In the genomic region with DNA sequence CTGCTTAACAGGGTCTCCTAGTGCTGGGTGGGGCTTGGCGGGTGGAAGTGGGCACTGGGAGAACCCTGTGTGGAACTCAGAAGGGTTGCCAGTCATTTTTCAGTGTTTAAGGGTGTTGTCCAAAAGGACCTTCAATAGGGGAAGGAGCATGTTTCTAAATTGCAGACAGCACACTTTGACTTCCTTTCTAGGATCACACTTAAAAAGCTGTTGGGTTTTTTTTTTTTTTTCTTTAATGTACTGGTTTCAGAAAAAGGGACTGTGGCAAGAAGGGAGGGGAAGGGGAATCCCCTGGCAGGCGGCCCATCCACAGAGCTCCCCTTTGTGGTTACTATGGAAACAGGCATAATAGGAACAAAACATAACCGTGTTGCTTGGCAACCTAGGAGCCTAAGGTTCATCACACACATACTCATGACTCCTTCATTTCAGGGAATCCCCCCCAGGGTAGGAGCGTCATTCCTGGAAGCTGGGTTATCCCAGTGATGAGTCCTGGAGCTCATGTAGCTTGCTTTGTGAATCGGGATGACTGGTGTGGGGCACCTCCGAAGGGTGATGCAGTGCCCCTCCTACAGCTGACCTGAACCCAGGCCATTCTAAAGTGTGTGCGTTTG, we compare ENCODE assay signal across 1 mouse cellular context.
TF ChIP-seq lines count a peak whose summit lies in the region.

No protein-coding gene starts in this region.

TF ChIP-seq in MEL, 35 proteins besides CTCF, POLR2A, EP300 and RAD21:
- TF ChIP-seq SMC3 (IDR thresholded peaks at IDR 0.05; ENCODE audit: low read depth, low read length) (no peak), TBP (IDR thresholded peaks at IDR 0.05; ENCODE audit: low read depth, low read length) (no peak), SIN3A (IDR thresholded peaks at IDR 0.05; ENCODE audit: low read length) (peak; percentile 35; the same call in 1 of the 2 replicates), ZNF384 (IDR thresholded peaks at IDR 0.05; ENCODE audit: low read depth, low read length) (peak; percentile 84)
TF ChIP-seq in MEL: peak in this region for 2.
